Mouse (Mus musculus): ENCODE measurements at regions not wholly inside any gene's neighbourhood (a gene's known extent, or its start where the extent isn't known, plus 50 kb on each side); places are given as distances from the start of the nearest gene placed in this dataset.
A peak's percentile ranks its signal among the peaks of the same experiment; 100 is the strongest.
"Not testable (repeated sequence)": the region's sequence is repeated elsewhere in the genome, so short reads cannot be mapped to it uniquely, and the experiment has no call there.

DNA sequence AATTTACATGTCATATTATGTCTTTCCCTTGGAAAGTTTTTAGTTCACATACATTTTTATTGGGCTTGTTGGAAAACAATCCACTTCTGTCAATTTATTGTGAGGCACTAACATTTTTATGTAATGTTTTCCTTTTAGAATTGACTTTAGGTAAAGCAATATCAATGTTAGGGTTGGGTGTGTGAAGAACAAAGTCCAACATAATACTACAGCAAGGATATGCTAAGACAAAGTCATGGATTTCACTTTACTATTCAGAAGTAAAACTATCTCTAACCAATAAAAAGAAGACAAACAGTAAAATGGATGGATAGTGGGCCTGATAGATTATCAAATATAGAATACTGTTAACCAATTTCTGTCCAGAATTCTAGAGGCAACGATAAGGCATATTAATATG lies 208.4 kb downstream of the Amd2 start:
- no peak for TF ChIP-seq MAFK (IDR thresholded peaks at IDR 0.05; ENCODE audit: insufficient read depth, low read depth, low read length)
- no peak for TF ChIP-seq ZNF384 (IDR thresholded peaks at IDR 0.05; ENCODE audit: low read depth, low read length)
- no peak for TF ChIP-seq HCFC1 (IDR thresholded peaks at IDR 0.05; ENCODE audit: borderline replicate concordance, insufficient read depth, low read length)
- no peak for TF ChIP-seq ZC3H11A (IDR thresholded peaks at IDR 0.05; ENCODE audit: borderline replicate concordance, low read depth, low read length)
- TF ChIP-seq CHD2 (IDR thresholded peaks at IDR 0.05; ENCODE audit: low read depth, low read length): no peak
- no peak overlapping the region for H3K4me3 ChIP-seq (ENCODE audit: insufficient read depth in 1 of 2, low read depth in 1 of 2, low read length in 2 of 2, poor library complexity in 1 of 2, severe bottlenecking in 1 of 2)
- in situ Hi-C loops (cut with MboI; ENCODE audit: low sequenced_read_pairs in 2 of 2, unreplicated experiment in 2 of 2): no loop called here

GRCm38 (mm10) chr10:35502620-35503019 lies 209.1 kb downstream of the Amd2 start:
- Histone ChIP-seq H3K4me3 (ENCODE audit: insufficient read depth in 1 of 2, low read depth in 1 of 2, low read length in 2 of 2, poor library complexity in 1 of 2, severe bottlenecking in 1 of 2) (no peak overlapping the region), H3K4me1 (ENCODE audit: control insufficient read depth in 2 of 2, insufficient read depth in 2 of 2, low read length in 2 of 2, poor library complexity in 1 of 2) (no peaks in the 10 kb centered on the region), H3K27ac (ENCODE audit: insufficient read depth, low read depth, low read length, poor library complexity, severe bottlenecking) (no peak overlapping the region), H3K36me3 (ENCODE audit: control insufficient read depth, insufficient read depth, low read length, poor library complexity, severe bottlenecking) (no peaks in the 10 kb centered on the region), H3K9ac (ENCODE audit: insufficient read depth, low read depth, low read length, poor library complexity, severe bottlenecking) (no peak overlapping the region), H3K9me3 (ENCODE audit: control insufficient read depth, insufficient read depth, low read depth, low read length) (no peaks in the 10 kb centered on the region)
- in situ Hi-C loops (cut with MboI; ENCODE audit: low sequenced_read_pairs in 2 of 2, unreplicated experiment in 2 of 2): no loop called here
- no peak for DNase-seq (ENCODE audit: low read depth, low spot score)
- TF ChIP-seq ZNF384 (IDR thresholded peaks at IDR 0.05; ENCODE audit: low read depth, low read length) (no peak), MAFK (IDR thresholded peaks at IDR 0.05; ENCODE audit: insufficient read depth, low read depth, low read length) (no peak)

More for the DNA sequence above, 208.4 kb downstream of the Amd2 start:
- DNase-seq (ENCODE audit: low read depth, low spot score): no peak
- Histone ChIP-seq H3K9me3 (ENCODE audit: control insufficient read depth, insufficient read depth, low read depth, low read length) (no peaks in the 10 kb centered on the region), H3K36me3 (ENCODE audit: control insufficient read depth, insufficient read depth, low read length, poor library complexity, severe bottlenecking) (no peaks in the 10 kb centered on the region), H3K4me1 (ENCODE audit: control insufficient read depth in 2 of 2, insufficient read depth in 2 of 2, low read length in 2 of 2, poor library complexity in 1 of 2) (no peaks in the 10 kb centered on the region), H3K9ac (ENCODE audit: insufficient read depth, low read depth, low read length, poor library complexity, severe bottlenecking) (no peak overlapping the region), H3K27ac (ENCODE audit: insufficient read depth, low read depth, low read length, poor library complexity, severe bottlenecking) (no peak overlapping the region)

DNA sequence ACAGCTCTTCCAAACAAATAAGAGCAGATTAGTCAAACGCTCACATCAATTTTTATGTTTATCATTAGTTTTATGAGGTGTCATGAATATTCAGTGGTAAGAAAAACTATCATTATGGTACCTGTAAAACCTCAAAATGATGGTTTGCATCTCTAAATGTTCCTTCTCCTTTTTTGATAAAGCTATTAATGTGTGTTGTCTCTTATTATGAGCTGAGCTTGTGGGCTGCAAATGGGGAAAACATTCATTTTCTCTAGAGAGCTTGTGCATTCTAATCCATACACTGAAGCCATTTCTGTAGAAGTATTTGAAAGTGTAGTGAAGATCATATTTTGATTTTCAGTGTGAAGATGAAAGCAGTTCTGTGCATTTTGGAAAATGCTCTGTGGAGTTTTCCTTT lies 209.6 kb downstream of the Amd2 start:
- no peaks in the 10 kb centered on the region for H3K9me3 ChIP-seq (ENCODE audit: control insufficient read depth, insufficient read depth, low read depth, low read length)
- no peak overlapping the region for H3K9ac ChIP-seq (ENCODE audit: insufficient read depth, low read depth, low read length, poor library complexity, severe bottlenecking)
- H3K27ac ChIP-seq (ENCODE audit: insufficient read depth, low read depth, low read length, poor library complexity, severe bottlenecking): no peak overlapping the region
- in situ Hi-C loops (cut with MboI; ENCODE audit: low sequenced_read_pairs in 2 of 2, unreplicated experiment in 2 of 2): no loop called here
- no peak for DNase-seq (ENCODE audit: low read depth, low spot score)
- H3K4me3 ChIP-seq (ENCODE audit: insufficient read depth in 1 of 2, low read depth in 1 of 2, low read length in 2 of 2, poor library complexity in 1 of 2, severe bottlenecking in 1 of 2): no peak overlapping the region
- no peak for TF ChIP-seq ZNF384 (IDR thresholded peaks at IDR 0.05; ENCODE audit: low read depth, low read length)
- no peak for TF ChIP-seq MAFK (IDR thresholded peaks at IDR 0.05; ENCODE audit: insufficient read depth, low read depth, low read length)
- TF ChIP-seq CHD2 (IDR thresholded peaks at IDR 0.05; ENCODE audit: low read depth, low read length): no peak
- TF ChIP-seq HCFC1 (IDR thresholded peaks at IDR 0.05; ENCODE audit: borderline replicate concordance, insufficient read depth, low read length): no peak
- no peak for TF ChIP-seq ZC3H11A (IDR thresholded peaks at IDR 0.05; ENCODE audit: borderline replicate concordance, low read depth, low read length)
- no peaks in the 10 kb centered on the region for H3K4me1 ChIP-seq (ENCODE audit: control insufficient read depth in 2 of 2, insufficient read depth in 2 of 2, low read length in 2 of 2, poor library complexity in 1 of 2)
- no peaks in the 10 kb centered on the region for H3K36me3 ChIP-seq (ENCODE audit: control insufficient read depth, insufficient read depth, low read length, poor library complexity, severe bottlenecking)

- peak overlapping the region; percentile 40; the same call in 1 of the 2 replicates for H3K27ac ChIP-seq (ENCODE audit: insufficient read depth, low read depth, low read length, poor library complexity, severe bottlenecking)
These were observed 232.9 kb downstream of the Amd2 start for GRCm38 (mm10) chr10:35478786-35479185.

GRCm38 (mm10) chr10:35446471-35446870 lies 265.2 kb downstream of the Amd2 start:
- H3K36me3 ChIP-seq (ENCODE audit: control insufficient read depth, insufficient read depth, low read length, poor library complexity, severe bottlenecking): no peaks in the 10 kb centered on the region
- H3K9ac ChIP-seq (ENCODE audit: insufficient read depth, low read depth, low read length, poor library complexity, severe bottlenecking): no peak overlapping the region
- no peaks in the 10 kb centered on the region for H3K9me3 ChIP-seq (ENCODE audit: control insufficient read depth, insufficient read depth, low read depth, low read length)
- peaks cover 0 to 3% of the 10 kb centered on the region in 2 experiments; a peak in 1 of 4 replicates for H3K4me1 ChIP-seq (ENCODE audit: control insufficient read depth in 2 of 2, insufficient read depth in 2 of 2, low read length in 2 of 2, poor library complexity in 1 of 2)
- in situ Hi-C loops (cut with MboI; ENCODE audit: low sequenced_read_pairs in 2 of 2, unreplicated experiment in 2 of 2): no loop called here
- H3K27ac ChIP-seq (ENCODE audit: insufficient read depth, low read depth, low read length, poor library complexity, severe bottlenecking): no peak overlapping the region
- DNase-seq (ENCODE audit: low read depth, low spot score): no peak
- TF ChIP-seq MAFK (IDR thresholded peaks at IDR 0.05; ENCODE audit: insufficient read depth, low read depth, low read length) (no peak), CHD2 (IDR thresholded peaks at IDR 0.05; ENCODE audit: low read depth, low read length) (no peak), ZNF384 (IDR thresholded peaks at IDR 0.05; ENCODE audit: low read depth, low read length) (no peak), HCFC1 (IDR thresholded peaks at IDR 0.05; ENCODE audit: borderline replicate concordance, insufficient read depth, low read length) (no peak), ZC3H11A (IDR thresholded peaks at IDR 0.05; ENCODE audit: borderline replicate concordance, low read depth, low read length) (no peak)
- no peak overlapping the region for H3K4me3 ChIP-seq (ENCODE audit: insufficient read depth in 1 of 2, low read depth in 1 of 2, low read length in 2 of 2, poor library complexity in 1 of 2, severe bottlenecking in 1 of 2)

More at GRCm38 (mm10) chr10:35478786-35479185, 232.9 kb downstream of the Amd2 start:
- H3K9ac ChIP-seq (ENCODE audit: insufficient read depth, low read depth, low read length, poor library complexity, severe bottlenecking); H3K36me3 ChIP-seq (ENCODE audit: control insufficient read depth, insufficient read depth, low read length, poor library complexity, severe bottlenecking); H3K4me1 ChIP-seq (ENCODE audit: control insufficient read depth in 2 of 2, insufficient read depth in 2 of 2, low read length in 2 of 2, poor library complexity in 1 of 2); H3K4me3 ChIP-seq (ENCODE audit: insufficient read depth in 1 of 2, low read depth in 1 of 2, low read length in 2 of 2, poor library complexity in 1 of 2, severe bottlenecking in 1 of 2); H3K9me3 ChIP-seq (ENCODE audit: control insufficient read depth, insufficient read depth, low read depth, low read length); in situ Hi-C loops (cut with MboI; ENCODE audit: low sequenced_read_pairs in 2 of 2, unreplicated experiment in 2 of 2): not testable (repeated sequence)
- peak; percentile 27 for DNase-seq (ENCODE audit: low read depth, low spot score)

Data from ES-E14 (cell line).